Mouse (Mus musculus) brain, embryonic 14.5 days (tissue): ENCODE measurements around the gene Vipr2. TPM values are rescaled to one million over a fixed set of nuclear protein-coding genes. Genes with fewer than 3 reads are reported as not detected.

Source experiments
- DNase-seq: peaks from one replicate; pipeline ENCODE4 v3.0.0-alpha.2; 2011; ENCODE audit warnings: low read depth
- CTCF ChIP-seq: fragments of 200-500 bp; IDR thresholded peaks from 2 replicates; pipeline ENCODE4 v1.5.1; 2012; ENCODE audit warnings: inconsistent platforms, mild to moderate bottlenecking, moderate library complexity, borderline replicate concordance; ENCODE audit not compliant: insufficient read depth, insufficient read length; ENCODE audit errors: extremely low read depth
- POLR2A ChIP-seq: fragments of 200-500 bp; IDR thresholded peaks from 2 replicates; pipeline ENCODE4 v1.6.1; 2012; ENCODE audit warnings: mild to moderate bottlenecking, inconsistent platforms, borderline replicate concordance; ENCODE audit not compliant: poor library complexity, insufficient read depth, insufficient read length, severe bottlenecking; ENCODE audit errors: extremely low read depth
- polyA plus RNA-seq: library from polyadenylated mRNA; depleted of rRNA; stranded (reverse); fragments of >200 nt; gene quantifications from 2 replicates; pipeline ENCODE4 v1.2.3, GENCODE M21; 2012; rRNA removed

The Vipr2 gene
- 1.7 and 2.1 TPM in 2 replicates for polyA plus RNA-seq

DNA sequence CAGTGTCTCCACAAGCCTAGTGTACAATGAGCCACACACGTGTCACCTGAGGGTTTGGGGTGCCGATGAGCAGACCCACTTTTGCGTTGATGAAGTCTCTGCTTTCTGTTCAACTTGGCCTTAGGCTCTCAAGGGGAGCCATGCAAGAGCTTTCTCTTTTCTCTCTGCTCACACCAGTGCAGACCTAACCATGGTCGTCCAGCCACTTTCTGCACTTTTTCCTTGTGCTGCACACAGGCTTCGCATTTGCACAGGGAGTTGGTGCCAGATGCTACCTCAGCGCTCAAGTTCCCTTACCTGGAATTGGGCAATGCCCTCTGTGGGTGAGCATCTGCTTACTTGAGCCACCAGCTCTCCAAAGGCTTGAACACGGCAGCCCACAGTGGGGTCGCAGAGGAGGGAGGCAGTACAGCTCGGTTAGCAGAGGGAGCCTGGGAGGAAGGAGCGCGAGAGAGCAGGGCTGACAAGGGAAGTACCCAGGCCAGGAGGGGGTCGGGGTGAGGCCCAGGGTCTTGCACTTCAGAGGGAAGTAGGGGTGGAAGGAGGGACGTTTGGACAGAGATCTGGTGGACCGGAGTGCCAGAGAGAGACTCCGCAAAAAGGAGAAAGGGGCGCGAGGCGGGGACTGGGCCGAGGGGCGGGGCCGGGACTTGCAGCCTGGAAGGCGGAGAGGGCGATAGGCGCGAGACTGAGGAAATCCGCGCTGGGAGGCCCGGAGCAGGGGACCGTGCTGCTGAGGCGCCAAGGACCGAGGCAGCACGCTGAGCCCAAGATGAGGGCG lies at the start of gene Vipr2:
Vipr2 (plus strand) TSS at position 653 of the 781 bp plus-strand sequence.
- peak; percentile 85 for DNase-seq
- TF ChIP-seq POLR2A (peak; percentile 28; the same call in 1 of the 2 replicates), CTCF (no peak)

DNA sequence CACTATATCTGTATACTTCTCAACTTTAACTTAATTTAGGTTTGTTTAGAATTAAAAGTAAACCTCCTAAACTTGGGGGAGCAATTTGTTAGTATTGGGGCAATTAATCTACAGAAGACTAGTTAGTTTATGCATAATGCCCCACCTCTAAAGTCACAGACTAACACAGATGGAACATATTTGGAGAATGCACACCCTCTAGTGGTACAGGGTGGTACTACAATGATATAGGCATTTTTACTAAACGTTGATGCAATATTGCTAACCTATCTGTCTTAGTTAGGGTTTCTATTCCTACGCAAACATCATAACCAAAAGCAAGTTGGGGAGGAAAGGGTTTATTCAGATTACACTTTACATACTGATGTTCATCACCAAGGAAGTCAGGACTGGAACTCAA lies 49.4 kb upstream of the Vipr2 start:
- DNase-seq = no peak
- TF ChIP-seq POLR2A (no peak), CTCF (no peak)

DNA sequence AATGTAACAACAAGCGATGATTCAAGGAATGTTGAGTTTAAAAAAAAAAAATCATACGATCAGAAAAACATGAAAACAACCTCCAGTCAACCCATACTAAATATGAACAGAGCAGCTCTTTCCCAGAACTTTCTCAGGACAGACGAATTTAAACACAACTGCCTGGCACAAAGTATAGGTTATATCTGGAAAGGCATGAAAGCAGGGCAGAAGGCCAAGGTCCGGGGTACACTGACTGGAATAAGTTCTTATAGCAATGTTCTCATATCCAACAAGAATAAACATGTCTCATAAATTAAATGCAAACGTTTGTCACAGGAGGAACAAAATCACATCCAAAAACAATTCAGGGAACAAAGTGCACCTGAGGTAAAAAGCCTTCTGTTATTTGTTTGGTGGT lies 42.2 kb upstream of the Vipr2 start:
- DNase-seq = no peak
- TF ChIP-seq CTCF (no peak), POLR2A (no peak)

DNA sequence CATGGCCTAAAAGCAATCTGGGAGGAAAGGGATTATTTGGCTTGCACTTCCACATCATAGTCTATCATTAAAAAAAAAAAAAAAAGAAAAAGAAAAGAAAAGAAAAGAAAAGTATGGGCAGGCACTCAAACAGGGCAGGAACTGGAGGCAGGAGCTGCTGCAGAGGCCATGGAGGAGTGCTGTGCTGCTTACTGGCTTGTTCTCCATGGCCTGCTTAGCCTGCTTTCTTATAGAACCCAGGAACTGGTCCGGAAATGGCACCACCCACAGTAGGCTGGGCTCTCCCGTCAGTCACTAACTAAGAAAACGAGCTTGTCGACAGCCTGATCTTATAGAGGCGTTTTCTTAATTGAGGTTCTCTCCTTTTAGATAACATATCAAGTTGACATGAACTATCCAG lies 32.7 kb upstream of the Vipr2 start:
- DNase-seq = no peak
- no peak for TF ChIP-seq POLR2A
- no peak for TF ChIP-seq CTCF

DNA sequence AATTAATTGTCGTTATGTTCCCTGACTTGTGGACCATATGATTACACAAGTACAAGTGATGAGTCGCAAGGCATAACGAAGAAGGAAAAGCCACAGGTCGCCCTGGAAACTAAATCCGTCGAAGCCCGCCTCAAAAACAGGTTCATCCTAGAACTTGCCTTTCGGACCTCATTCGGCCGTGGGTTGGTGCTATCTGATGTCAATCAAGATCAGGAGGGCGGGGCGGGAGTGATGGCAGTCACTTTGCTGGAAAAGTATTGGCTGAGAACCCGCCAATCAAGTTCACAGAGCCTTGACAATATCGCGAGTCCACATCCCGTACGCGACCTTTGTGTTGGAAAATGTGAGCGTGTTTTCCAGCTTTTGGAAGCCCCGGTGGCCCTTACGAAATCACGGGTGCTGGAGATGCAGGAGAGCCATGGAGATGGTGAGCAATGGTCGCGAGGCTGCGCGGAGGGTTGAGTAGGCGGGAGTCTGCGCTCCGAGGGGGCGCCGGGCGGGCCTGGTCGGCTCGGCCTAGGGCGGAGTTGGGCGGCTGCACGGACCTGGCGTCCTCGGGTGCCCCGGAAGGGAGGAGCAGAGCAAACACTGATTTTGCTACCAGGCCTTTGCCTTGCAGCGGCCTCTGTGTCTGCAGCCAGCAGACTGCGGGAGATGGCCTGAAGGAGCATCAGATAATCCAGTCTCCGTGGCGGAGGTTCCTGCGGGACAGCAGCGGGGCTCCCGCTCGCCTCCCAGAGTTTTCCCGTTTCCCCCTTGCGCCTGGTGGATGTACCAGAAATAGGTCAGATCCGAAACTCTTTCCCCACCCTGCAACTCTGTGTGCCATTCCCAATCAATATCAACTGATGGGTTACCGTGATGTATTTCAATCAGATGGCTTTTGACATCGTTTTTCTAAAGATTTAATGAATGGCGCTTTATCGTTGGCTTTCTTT lies 29.8 kb upstream of the Vipr2 start, which contains the start of gene Zfp386:
Zfp386 (plus strand) TSS at position 285 of the 938 bp plus-strand sequence.
- 0 out of 2 replicates have a peak, but pooled peaks have one; percentile 14 for TF ChIP-seq CTCF
- peak; percentile 36; the same call in 1 of the 2 replicates for TF ChIP-seq POLR2A
- DNase-seq = peak; percentile 99

DNA sequence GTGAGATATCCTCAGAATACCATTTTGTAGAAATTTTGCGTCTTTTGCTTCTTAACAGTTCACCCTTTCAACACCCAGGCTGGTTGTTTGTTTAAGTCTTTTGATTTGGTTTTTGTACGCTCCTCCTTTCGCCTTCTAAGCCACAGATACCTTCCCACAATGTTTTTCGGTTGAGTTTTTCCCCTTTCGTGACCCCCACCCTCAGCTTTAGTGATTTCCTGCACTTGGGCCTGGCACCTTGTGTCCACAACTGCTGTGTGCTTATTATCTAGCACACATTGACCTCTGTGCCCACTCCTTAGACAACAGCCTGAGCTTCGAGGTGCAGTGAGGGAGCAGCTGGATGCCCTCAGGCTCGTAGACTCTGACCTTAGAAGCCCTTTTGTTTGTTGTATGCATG lies 28.8 kb upstream of the Vipr2 start:
- TF ChIP-seq CTCF = no peak
- TF ChIP-seq POLR2A = no peak
- DNase-seq = no peak

DNA sequence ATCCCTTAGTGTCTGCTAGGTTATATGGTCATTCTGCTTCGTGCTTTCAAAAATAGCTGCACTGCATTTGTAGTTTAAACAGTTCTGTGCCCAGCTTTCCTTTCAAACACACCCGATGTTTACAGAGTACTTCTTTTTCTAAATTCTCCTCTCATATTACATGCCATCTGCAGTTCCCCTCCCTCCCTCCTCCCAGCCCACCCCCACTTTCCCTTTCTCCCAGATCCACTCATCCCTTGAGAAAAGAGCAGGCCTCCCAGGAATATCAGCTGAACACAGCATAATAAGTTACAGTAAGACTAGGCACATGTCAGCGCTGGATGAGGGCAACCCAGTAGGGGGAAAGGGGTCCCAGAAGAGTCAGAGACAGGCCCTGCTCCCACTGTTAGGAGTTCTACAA lies 28.3 kb upstream of the Vipr2 start:
- TF ChIP-seq POLR2A (no peak), CTCF (no peak)
- no peak for DNase-seq

DNA sequence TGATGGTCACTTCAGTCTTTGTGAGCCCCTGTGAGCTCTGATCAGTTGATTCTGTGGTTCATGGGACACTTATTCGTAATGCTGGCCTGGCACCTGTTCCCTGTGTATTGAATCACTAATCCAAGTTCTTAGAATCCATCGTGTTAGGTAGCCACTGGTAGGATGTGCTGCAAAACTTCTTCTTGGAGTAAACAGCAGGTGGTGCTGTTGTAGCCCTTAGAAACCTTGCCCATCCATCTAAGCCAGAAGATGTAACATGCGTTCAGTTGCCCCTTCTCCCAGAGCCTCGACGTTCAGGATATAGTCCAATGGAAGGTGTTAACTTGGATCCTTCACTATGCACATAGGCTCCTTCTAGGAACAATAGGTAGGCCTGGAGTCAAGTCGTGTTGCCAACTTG lies 27.8 kb upstream of the Vipr2 start:
- peak; percentile 28 for DNase-seq
- TF ChIP-seq CTCF (peak; percentile 17; the same call in 1 of the 2 replicates), POLR2A (no peak)

DNA sequence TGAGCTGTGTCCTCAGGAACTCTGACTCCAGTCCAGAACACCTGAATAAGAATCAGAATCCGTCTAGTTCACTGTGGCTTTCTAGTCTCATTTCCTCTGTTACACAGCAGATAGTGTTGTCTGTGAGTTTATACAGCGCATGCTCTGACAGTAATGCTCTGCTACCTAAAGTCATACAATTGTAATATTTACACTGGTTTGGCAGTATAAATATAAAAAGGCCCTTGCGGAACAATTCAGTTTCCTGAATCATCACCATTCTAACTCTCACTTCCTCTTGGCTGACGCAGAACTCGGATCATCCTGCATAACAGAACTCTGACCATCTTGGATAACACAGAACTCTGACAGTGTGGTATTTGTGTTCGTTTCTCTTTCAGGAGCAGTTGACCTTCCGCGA lies 23.2 kb upstream of the Vipr2 start:
- DNase-seq = no peak
- no peak for TF ChIP-seq CTCF
- TF ChIP-seq POLR2A = no peak

DNA sequence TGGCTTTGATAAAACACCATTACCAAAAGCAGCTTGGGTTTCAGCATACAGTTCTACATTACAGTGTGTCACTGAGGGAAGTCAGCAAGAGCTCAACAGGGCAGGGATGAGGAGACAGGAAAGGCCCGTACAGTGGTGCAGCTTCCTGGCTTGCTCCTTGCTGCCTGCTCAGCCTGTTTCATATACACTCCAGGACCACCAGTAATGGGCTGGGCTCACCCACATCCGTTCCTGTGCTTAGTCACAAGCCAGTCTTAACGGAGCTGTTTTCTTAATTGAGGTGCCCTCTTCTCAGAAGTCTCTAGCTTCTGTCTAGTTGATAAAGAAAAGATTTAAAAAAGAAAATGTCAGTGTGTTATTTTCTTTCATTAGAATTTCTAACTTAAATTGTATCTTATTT lies 21.4 kb upstream of the Vipr2 start:
- TF ChIP-seq CTCF = no peak
- no peak for TF ChIP-seq POLR2A
- DNase-seq = no peak

DNA sequence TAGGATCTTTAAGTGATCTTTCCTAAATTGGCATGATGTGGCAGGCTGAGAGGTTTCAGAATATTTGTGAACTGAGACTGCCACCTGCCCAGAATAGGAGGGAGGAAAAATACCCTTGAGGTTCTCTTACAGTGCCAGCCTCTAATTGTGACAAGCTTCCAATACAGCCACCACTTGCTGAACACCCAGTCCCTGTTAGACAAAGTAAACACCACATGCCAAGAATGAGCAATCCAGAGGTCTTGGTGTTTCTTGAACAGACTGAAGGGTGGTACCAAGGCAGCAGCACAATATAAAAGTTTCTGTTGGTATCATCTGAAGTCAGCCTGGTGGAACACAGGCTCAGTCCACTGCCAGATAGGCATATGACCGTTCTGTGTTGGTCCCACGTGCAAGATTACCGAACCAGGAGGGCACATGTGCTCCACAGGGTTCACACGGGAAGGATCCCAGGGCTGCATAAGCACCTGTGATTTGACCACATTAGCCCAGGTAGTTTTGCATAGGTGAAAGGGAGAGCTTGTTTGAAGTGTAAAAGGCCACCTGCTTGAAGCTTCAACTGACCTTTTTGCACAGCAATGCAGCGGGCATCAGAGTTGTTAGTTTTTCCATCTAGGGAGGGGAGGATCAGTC lies 15.8 kb upstream of the Vipr2 start:
- no peak for DNase-seq

More for the DNA sequence above, 15.8 kb upstream of the Vipr2 start:
- TF ChIP-seq POLR2A (no peak), CTCF (no peak)
